Mouse (Mus musculus): Measurements from ENCODE around the gene Snx29.
A peak's percentile ranks its signal among the peaks of the same experiment; 100 is the strongest.
"Not testable (repeated sequence)": the region's sequence is repeated elsewhere in the genome, so short reads cannot be mapped to it uniquely, and the experiment has no call there.

Gene Snx29

DNA sequence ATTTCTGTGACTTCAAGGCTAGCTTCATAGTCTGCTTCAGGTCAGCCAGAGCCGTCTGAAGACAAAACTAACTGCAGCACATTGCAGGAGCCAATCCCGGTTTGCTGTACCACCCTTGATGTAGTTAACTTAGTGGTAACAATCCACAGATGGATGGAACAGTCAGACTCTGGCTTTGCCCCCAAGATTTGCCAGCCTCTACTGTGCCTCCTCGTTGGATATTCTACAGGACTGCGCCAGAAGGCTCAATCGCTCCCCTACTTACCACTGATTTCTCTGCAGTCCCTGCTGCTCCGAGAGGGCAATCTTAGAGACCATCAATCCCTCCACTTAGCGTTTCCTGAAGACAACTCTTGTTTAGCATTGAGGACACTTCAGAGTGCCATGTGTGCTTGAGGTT, 208.7 kb downstream of the Snx29 start:
- no peak for DNase-seq (ENCODE audit: low read depth, low spot score)

DNA sequence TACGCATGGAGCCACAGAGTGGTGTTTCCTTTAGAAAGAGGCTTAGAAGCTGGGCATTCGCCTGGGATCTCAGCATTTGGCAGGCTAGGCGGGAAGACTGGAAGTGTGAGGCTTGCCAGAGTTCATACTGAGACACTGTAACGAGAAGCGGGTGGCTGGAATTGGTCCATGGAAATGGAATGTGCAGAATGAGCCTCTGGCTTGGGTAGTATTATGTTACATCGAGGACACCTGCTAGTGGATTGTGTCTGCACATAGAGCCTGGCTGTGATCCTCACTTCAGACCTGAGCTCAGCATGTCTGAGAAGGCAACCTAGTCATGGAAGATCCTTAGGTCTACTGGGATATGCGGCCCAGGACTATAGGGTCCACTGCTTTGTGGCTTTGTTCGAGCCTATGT, 209.9 kb downstream of the Snx29 start:
- DNase-seq (ENCODE audit: low read depth, low spot score) = no peak

DNA sequence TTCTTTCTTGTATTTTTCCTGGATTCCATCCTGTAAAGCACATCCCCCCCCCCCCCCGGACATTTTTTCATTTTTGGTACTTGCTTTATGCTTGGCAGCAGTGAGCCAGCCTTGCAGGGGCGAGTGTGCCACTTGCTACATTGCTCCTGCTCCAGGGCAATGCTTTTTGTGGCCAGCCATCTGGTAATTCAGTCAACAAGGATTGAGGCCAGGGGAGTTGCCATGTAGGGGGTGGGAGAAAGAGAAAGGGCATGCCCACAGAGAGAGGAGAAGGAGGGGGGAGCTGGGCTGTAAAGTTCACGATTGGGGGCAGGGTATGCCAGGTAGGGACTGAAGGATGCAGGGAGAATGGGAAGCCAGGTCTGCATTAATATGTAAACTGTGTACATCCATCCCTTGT, 210.7 kb downstream of the Snx29 start:
- DNase-seq (ENCODE audit: low read depth, low spot score) = no peak

DNA sequence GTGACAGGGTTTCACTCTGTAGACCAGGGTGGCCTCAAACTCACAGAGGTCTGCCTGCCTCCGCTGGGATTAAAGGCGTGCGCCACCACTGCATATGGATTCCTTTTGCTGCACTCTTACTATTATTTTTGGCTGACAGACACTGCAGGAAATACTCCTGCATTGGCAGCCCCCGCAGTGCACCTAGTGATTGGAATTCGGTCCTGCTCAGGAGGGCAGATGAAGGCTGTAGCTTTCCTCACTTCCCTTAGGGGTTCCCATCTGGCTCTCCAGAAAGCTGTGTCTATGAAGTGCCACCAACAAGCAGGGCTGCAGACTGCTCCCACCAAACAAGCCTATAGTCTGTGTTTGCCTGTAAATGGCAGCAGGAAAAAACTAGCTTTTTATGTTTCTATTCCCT, 215.0 kb downstream of the Snx29 start:
- no peak for DNase-seq (ENCODE audit: low read depth, low spot score)

DNA sequence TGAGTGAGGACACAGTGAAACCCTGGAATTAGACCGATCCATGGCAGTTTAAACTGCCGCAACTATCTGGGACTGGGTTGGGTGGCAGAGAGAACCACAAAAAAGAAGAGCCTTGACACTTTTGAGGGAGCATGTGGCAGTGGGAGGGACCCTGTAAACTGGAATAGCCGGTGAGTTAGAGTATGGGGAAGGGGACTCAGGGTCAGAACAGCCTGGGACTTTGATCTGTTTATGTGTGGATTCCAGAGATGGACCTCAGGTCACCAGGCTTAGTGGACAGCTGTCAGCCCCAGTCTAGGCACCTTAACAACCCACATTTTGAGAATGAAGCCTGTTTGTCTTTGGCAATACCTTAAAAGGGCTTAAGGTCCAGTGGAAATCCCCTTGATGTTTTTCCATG, 215.5 kb downstream of the Snx29 start:
- DNase-seq (ENCODE audit: low read depth, low spot score) = no peak

DNA sequence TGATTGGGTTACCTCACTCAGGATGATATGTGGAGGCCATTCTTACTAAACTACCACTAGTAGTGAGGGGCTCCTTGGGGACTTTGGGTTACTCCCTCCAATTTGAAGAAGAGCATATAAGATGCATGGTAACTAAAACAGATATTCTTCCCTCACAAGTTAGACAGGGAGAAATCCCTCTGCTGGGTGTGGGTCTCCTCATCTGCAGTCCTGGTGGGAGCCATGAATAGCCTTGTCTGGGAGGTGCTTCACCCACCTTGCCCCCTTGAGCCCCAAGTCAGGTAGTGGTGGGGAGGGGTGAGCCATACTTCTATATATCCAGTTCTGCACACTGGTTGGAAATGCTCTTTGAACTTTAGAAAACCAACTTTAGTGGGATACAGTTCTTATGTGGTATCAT, 218.3 kb downstream of the Snx29 start:
- DNase-seq (ENCODE audit: low read depth, low spot score) = no peak

DNA sequence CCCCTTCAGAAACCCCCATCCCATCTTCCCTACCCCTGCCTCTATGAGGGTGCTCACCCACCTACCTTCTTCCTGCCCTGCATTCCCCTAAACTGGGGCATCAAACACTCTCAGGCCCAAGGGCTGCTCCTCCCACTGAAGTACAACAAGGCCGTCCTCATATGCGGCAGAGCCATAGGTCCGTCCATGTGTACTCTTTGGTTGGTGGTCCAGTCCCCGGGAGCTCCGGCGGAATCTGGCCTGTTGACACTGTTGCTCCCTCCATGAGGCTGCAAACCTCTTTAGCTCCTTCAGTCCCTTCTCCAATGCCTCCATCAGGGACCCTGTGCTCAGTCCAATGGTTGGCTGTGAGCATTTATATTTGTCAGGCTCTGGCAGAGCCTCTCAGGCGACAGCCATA, 219.1 kb downstream of the Snx29 start:
- DNase-seq (ENCODE audit: low read depth, low spot score) = no peak

DNA sequence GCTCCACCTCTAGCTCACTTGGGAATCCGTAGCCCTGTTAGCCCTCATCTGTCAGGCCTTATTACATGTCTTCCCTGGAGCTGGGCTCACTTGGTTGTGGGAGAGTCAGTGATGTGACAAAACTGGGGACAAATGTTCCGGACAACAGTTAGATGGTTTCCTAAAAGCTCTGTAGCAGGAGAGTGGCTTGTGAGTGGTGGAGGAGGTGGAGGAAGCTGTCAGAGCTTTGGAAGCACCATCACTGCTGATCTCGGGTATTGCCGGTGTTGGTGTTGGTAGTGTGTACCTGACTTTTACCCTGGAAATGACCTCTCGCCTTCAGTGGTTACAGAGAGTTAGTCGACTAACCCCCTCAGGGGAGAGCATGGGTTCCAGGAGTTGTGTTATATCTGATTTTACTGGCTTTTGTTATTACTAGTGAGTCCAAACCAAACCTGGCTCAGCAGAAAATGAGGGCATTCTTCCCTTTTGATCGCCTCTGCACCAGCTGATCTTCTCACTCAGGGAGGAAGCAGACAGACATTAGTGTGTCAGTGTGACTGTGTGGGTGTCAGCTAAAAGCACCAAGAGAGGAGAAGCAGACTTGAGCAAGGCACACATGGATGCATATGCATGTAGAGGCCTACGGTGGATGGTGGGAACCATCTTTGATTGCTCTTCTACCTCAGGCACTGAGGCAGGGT, 227.5 kb downstream of the Snx29 start:
- DNase-seq (ENCODE audit: low read depth, low spot score) = no peak

DNA sequence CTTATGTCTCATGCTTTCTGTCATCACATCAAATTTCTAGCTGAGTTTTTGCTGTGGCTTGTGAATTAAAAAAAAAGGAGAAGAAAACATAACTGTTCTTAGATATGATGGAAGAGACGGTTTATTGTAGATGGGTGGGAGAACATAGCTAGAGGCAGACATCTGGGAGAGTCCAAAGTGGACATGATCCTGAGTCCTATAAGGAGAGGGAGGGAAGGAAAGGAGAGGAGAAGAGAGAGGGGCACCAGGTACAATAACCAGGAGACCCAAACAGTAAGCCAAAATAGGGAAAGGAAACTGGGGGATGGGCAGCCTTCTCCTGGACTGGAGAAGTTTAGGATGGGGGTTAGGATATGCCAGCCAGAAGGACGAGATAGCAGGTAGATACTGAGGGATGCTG, 239.0 kb downstream of the Snx29 start:
- DNase-seq (ENCODE audit: low read depth, low spot score) = no peak

DNA sequence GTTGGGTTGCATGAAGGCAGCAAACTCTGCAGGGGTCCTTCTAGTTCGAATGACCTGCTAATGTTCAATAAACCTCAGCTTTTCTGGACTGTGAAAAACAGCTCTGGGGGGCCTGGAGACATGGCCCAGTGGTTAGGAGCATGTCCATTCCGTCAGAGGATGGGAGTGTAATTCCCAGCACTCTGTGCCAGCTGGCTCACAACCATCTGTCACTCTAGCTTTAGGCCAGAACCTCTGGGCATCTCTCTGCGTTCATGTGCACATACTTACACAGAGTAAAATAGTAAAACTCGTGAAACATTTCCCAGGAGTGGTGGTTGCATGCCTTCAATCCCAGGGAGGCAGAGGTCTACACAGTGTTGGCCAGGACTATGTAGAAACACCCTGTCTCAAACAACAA, 241.1 kb downstream of the Snx29 start:
- no peak for DNase-seq (ENCODE audit: low read depth, low spot score)

DNA sequence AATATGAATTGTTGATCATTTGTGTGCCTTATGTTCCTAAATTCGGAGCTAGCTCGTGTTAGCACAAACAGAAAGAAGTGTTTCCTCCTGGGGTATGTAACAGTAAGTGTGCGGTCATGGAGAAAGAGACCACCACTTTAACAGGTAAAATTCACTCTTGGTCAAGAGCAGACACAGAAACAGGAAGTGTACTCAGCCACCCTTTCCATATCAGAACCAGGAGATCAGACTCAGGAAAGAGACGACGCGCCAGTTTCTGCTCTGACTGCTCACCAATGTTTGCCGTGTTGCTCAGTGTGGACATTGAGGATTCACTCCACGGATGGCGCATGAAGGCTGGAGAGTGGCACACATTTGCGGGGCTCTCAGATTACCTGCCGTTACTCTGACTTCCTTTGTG, 242.4 kb downstream of the Snx29 start:
- no peak for DNase-seq (ENCODE audit: low read depth, low spot score)

DNA sequence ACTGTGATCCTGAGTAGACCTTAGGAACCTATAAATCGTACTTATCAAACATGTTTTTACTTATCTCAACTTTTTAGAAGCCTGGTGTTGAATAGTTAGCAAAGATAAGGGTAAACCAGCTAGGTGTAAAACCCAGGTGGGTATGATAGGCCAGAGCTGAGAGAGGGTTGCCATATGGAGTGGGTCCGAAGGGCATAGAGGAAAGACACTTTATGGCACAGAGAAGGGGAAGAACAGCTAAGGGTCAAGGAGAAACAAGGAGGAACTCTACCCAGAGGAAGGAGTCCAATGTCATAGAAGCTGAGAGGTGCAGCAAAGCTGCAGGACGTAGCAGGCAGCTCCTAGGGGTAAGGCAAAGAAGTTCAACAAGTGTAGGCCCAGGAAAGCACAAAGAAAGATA, 244.9 kb downstream of the Snx29 start:
- DNase-seq (ENCODE audit: low read depth, low spot score) = no peak

DNA sequence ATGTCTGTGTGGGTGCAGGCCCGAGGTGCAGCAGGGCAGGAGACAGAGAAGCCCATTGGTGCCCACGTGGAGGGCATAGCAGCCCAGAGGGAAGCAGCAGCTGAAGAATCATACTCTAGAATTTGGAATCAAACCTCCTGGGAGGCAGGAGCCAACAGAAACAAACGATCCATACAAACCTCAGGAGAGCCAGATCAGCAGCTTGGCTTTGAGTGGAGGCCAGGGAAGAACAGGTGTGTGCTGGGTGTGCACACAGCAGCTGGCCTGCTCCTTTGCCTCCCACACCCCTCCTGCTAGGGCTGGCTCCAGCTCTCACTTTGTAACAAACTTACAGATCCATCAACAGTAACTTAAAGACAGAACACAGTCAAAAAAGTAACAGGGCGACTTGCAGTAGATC, 245.4 kb downstream of the Snx29 start:
- DNase-seq (ENCODE audit: low read depth, low spot score) = no peak

DNA sequence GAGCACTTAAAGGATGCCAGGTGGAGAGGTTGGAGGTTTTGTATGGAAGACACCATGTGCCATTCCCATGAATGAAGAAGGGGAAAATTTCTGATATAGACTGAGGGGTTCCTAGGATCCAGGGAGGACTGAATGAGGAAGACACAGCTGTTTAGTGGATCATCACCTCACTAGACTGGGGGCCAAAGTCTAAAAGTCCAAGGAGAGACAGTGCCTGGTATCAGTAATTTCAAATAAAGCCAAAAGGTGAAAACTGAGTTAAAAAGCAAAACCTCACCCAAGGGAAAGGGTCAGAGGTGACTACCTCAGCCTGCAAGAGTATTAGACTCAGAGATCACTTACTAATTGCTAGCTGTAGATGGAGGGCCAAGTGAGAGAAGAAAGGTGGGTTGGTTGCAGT, 245.9 kb downstream of the Snx29 start:
- DNase-seq (ENCODE audit: low read depth, low spot score) = no peak

DNA sequence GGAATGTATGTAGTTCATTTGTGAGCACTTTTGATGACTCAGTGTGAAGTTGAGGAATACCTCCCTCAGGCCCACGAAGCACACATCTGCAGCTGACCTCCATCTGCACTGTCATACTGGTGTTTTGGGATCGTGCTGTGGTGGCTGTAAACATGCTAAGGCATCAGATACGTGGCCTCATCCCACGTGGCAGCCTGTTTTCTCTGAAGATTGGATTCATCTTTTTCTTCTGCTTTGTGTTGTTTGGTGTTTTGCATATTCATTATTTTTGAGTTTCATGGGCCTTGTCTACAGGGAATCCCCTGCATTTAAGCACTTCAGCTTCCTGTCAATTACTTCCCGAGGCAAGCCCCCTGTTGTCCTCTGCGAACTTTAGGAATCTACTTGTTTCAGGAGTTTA, 246.4 kb downstream of the Snx29 start:
- no peak for DNase-seq (ENCODE audit: low read depth, low spot score)

DNA sequence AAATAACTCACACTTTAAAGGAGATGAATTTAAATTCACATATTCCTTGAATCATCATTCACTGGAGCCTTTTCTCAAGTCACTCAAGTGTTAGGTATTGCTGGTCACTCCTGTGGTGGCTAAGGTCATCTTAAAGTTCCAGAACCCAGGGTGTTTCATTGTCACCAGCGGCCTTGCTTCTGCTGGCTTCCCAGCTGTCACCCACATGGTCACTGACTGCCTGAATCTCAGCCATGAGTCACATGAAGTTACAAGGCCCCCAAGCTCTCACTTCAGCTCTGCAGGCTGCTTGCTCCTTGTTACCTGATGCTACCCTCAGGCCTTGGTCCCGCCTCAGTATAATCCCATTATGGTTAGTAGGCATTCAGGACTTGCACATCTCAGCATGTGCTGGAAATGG, 247.4 kb downstream of the Snx29 start:
- DNase-seq (ENCODE audit: low read depth, low spot score) = no peak

DNA sequence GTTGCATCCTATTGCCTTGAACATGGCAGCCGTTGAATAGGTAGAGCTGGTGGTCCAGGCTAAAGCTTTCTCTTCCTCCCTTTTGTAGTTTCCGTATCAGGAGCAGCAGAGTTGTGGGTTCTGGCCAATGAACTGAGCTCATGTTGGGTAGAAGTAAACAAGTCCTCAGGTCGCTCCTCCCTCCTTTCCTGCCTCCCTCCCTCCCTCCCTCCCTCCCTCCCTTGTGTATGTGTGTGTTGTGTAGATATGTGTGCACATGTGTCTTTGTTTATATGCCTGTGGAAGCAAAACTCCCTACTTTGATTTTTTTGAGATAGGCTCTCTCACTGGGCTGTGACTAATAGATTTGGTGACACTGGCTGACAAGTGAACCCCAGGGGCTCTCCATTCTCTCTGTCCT, 251.8 kb downstream of the Snx29 start:
- no peak for DNase-seq (ENCODE audit: low read depth, low spot score)

DNA sequence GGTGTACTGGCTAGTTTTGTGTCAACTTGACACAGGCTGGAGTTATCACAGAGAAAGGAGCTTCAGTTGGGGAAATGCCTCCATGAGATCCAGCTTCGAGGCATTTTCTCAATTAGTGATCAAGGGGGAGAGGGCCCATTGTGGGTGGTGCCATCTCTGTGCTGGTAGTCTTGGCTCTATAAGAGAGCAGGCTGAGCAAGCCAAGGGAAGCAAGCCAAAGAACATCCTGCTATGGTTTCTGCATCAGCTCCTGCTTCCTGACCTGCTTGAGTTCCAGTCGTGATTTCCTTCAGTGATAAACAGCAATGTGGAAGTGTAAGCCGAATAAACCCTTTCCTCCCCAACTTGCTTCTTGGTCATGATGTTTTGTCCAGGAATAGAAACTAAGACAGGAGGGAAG, 253.0 kb downstream of the Snx29 start:
- not testable (repeated sequence) for DNase-seq (ENCODE audit: low read depth, low spot score)

DNA sequence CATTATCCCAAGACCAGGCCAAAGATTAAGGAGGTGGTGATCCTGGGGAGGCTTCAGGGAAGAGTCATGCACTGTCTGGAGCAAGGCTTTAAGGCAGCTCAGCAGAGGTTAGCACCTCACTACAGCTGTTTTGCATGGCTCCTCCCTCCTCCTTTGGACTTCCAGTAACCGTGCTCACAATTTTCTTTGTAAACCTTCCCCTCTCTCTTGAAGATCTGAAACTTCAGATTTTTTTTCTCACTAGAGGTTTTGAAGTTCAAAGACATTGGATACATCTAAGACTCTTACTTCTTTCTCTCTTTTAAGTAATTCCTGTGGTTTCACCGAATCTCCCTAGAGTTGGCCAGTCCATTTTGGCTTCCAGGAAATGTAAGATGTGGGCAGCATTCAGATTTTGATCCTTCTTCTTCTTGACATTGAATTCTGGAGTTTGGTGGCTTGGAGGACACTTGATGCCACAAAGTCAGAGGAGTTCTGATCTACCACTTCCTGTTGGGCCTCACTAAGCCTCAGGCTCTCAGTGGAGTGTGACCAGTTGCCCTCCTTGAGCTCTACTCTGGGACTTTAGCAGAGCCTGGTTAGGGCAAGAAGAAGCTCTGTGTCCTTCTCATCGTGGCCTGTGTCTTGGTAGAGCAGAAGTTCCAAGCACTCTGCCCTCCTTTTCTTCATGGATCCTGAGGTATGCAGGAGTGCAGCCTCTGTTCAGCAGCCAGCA, 255.0 kb downstream of the Snx29 start:
- DNase-seq (ENCODE audit: low read depth, low spot score) = no peak

DNA sequence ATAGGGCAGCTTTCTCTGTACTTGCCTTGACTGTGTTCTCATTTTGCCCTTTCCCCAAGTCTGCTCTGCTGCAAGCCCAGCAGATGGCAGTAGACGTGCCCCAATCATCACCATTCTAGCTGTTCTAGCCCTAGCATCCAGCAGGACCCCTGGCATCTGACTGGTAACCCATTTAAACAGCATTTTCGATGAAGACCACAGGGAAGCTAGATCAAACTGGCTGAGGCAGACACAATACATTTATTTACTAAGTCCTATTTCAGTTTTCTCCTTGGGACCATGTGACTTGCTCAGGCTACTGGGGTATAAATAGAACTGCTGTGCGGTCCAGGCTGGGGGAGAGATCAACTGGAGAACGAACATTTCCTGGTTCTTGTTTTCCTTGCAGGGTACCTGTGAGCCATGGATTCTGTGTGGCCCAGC, 257.0 kb downstream of the Snx29 start:
- peak; percentile 51 for DNase-seq (ENCODE audit: low read depth, low spot score)

DNA sequence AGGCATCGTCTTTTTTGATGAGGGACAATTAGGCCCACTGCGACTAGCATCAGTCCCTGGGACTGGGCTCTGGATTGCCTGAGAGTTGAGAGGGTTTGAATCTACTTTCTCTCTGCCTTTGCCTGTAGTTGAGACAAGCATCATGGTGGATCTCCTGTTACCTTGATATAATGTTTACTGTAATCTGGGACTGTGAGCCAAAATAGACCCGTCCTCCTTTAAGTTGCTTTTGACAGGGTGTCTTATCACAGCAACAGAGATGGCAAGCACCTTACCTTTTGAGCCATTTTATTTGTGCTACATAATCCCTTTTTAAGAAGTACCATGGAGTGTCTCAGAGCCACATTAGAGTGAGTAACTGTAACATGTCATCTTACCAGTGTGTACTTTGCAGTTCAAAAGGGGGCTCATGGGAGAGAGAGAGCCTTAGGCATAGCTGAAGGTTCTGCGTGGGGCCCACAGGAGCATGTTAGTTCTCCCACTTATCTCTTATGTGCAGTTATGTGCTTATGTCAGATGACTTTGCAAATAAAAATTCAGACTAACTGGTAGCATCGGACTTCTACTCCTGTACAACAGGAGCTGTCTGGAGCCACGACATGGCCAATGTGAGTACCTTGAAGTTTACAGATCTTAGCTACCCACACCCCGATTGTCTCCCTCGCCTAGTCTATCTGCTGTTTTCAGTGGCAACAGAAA, 261.4 kb downstream of the Snx29 start:
- DNase-seq (ENCODE audit: low read depth, low spot score) = no peak

DNA sequence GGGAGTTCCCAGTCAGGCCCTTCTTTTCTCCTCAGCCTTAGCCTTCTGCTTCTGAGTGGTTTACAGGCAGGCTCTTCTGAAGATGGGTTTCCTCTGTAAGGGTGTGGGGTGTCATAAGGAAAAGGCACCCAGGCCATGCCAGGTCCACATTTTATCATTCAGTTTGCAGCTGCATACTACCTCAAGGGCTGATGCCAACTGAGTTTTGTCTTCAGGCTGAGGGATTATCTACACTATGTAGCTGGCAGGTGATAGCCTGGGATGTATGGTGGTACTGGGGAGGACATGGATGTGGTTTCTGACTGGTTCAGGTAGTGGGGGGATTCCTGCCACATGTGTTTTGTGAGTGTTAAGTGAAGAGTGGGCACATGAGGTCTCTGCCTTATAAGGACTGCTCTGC, 266.0 kb downstream of the Snx29 start:
- no peak for DNase-seq (ENCODE audit: low read depth, low spot score)

DNA sequence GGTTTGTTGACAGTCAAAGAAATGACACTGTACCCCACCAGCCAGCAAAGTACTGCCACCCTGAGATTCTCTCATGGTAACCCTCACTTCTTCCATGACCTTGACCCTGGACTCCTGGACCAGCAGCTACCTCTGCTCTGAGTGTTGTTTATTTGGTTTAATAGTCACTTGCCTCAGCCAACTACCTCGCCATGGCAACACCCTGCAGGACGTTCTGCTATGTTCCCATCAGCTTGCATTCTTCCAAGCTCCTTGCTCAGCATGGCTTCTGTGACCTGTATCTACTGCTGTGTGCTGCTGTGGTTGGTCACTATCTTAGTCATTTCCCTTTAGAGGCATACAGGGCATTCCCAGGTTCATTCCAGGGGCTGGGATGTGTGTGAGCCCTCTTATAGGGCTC, 266.6 kb downstream of the Snx29 start:
- DNase-seq (ENCODE audit: low read depth, low spot score) = no peak

Measured in ZHBTc4 (cell line).